Mouse (Mus musculus): ENCODE data around the gene Ddb1.
"Not testable (repeated sequence)": the region's sequence is repeated elsewhere in the genome, so short reads cannot be mapped to it uniquely, and the experiment has no call there.

Gene Ddb1

GRCm38 (mm10) chr19:10605293-10605900 is at the start of gene Ddb1, which contains the start of gene Tkfc:
Gene Ddb1, plus strand, starts transcription at chr19:10605327.
Gene Tkfc, minus strand, starts transcription at chr19:10605654.
- DNase-seq: peak; percentile 99

GRCm38 (mm10) chr19:10555624-10556510 is 49.3 kb upstream of the Ddb1 start, which contains the start of gene Tmem216:
Gene Tmem216, minus strand, starts transcription at chr19:10556238.
- DNase-seq: peak; percentile 88

GRCm38 (mm10) chr19:10557001-10557400 is 48.1 kb upstream of the Ddb1 start:
- no peak for DNase-seq

GRCm38 (mm10) chr19:10557430-10557829 is 47.7 kb upstream of the Ddb1 start:
- no peak for DNase-seq

- DNase-seq: not testable (repeated sequence)
Measured at GRCm38 (mm10) chr19:10557837-10558375, 47.2 kb upstream of the Ddb1 start.

- no peak for DNase-seq
Measured at GRCm38 (mm10) chr19:10560108-10560507, 45.0 kb upstream of the Ddb1 start.

- DNase-seq: no peak
Measured at GRCm38 (mm10) chr19:10561558-10562314, 43.4 kb upstream of the Ddb1 start.

GRCm38 (mm10) chr19:10562351-10562750 is 42.8 kb upstream of the Ddb1 start:
- no peak for DNase-seq

GRCm38 (mm10) chr19:10564278-10564677 is 40.8 kb upstream of the Ddb1 start:
- DNase-seq: no peak

- no peak for DNase-seq
Measured at GRCm38 (mm10) chr19:10565217-10565616, 39.9 kb upstream of the Ddb1 start.

- DNase-seq: no peak
Measured at GRCm38 (mm10) chr19:10569627-10570026, 35.5 kb upstream of the Ddb1 start.

- peak; percentile 94 for DNase-seq
Measured at GRCm38 (mm10) chr19:10576690-10577561, 28.2 kb upstream of the Ddb1 start, which contains the start of the genes Cyb561a3 and Tmem138. Gene Cyb561a3, plus strand, starts transcription at chr19:10577172. Gene Tmem138, minus strand, starts transcription at chr19:10577362.

GRCm38 (mm10) chr19:10580102-10580501 is 25.0 kb upstream of the Ddb1 start:
- DNase-seq: no peak

GRCm38 (mm10) chr19:10580761-10581160 is 24.4 kb upstream of the Ddb1 start:
- DNase-seq: no peak

GRCm38 (mm10) chr19:10581984-10582383 is 23.1 kb upstream of the Ddb1 start:
- no peak for DNase-seq

GRCm38 (mm10) chr19:10583550-10584146 is 21.5 kb upstream of the Ddb1 start:
- no peak for DNase-seq

- DNase-seq: no peak
Measured at GRCm38 (mm10) chr19:10585112-10585511, 20.0 kb upstream of the Ddb1 start.

- DNase-seq: no peak
Measured at GRCm38 (mm10) chr19:10587231-10587630, 17.9 kb upstream of the Ddb1 start.

GRCm38 (mm10) chr19:10589127-10589857 is 15.8 kb upstream of the Ddb1 start:
- DNase-seq: no peak

GRCm38 (mm10) chr19:10590301-10590700 is 14.8 kb upstream of the Ddb1 start:
- no peak for DNase-seq
